Mouse (Mus musculus): ENCODE results near the gene Npr2.

DNA sequence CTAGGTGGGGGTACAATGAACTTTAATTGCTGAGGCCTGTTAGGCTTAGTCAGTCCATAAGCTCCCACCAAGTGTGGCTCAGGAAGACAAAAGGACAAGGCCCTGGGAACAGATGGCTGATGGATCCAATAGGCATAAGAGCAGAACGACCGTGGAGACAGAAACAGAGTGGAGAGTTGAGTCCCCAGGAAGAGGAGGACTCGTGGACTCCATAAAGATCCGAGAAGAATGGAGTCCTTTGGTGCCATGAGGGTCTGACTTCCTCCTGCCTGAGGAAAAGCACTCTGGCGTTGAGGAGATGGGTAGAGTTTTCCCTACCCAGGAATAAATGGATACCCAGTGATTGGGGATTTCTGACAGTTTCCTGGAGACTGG, 1.1 kb upstream of the Npr2 start:
- TF ChIP-seq CTCF (IDR thresholded peaks at IDR 0.05; ENCODE audit: borderline replicate concordance, insufficient read depth, low read length) = no peak
- TF ChIP-seq POLR2A (IDR thresholded peaks at IDR 0.05; ENCODE audit: low read depth, low read length) = no peak

Data from embryonic fibroblast, embryonic 13.5 days (primary cell).